Mouse (Mus musculus): ENCODE measurements at regions not wholly inside any gene's neighbourhood (a gene's known extent, or its start where the extent isn't known, plus 50 kb on each side); places are given as distances from the start of the nearest gene placed in this dataset.

DNA sequence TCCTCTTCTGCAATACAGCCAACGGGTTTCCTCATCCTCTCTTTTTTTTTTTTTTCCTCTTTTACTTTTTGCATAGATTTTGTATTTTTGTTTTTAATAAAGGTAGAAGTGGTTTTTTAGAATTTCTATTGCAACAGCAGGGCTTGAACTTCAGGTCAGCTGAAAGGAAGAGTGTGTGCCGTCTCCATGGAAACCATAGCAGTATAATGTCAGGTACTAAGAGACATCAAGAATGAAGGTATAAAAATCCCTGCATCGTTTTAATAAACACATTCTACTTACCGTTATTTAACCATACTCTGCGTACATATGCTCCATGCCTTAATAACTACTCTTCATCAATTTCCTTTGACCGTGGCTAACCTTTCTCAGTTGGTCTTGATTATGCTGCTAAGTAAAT is 390.0 kb downstream of the Rwdd3 start:
- H3K4me3 ChIP-seq: no peak overlapping the region
- no peak overlapping the region for H3K27ac ChIP-seq
- no peak for DNase-seq (ENCODE audit: low spot score in 2 of 2)
- no peak for TF ChIP-seq CTCF (conservative IDR thresholded peaks at IDR 0.05)

GRCm38 (mm10) chr3:120779091-120779490 is 392.4 kb downstream of the Rwdd3 start:
- no peak overlapping the region for H3K27ac ChIP-seq
- peak; percentile 41 for TF ChIP-seq CTCF (conservative IDR thresholded peaks at IDR 0.05)
- DNase-seq (ENCODE audit: low spot score in 2 of 2): no peak
- no peak overlapping the region for H3K4me3 ChIP-seq

GRCm38 (mm10) chr3:120774951-120775350 is 396.5 kb downstream of the Rwdd3 start:
- H3K4me3 ChIP-seq: no peak overlapping the region
- no peak for TF ChIP-seq CTCF (conservative IDR thresholded peaks at IDR 0.05)
- no peak overlapping the region for H3K27ac ChIP-seq

GRCm38 (mm10) chr3:120761681-120762080 is 409.8 kb downstream of the Rwdd3 start:
- no peak overlapping the region for H3K4me3 ChIP-seq
- no peak overlapping the region for H3K27ac ChIP-seq
- no peak for TF ChIP-seq CTCF (conservative IDR thresholded peaks at IDR 0.05)
- no peak for DNase-seq (ENCODE audit: low spot score in 2 of 2)

More at GRCm38 (mm10) chr3:120774951-120775350, 396.5 kb downstream of the Rwdd3 start:
- DNase-seq (ENCODE audit: low spot score in 2 of 2): no peak

GRCm38 (mm10) chr3:120761223-120761622 is 410.3 kb downstream of the Rwdd3 start:
- H3K4me3 ChIP-seq: no peak overlapping the region
- no peak for DNase-seq (ENCODE audit: low spot score in 2 of 2)
- no peak overlapping the region for H3K27ac ChIP-seq

DNA sequence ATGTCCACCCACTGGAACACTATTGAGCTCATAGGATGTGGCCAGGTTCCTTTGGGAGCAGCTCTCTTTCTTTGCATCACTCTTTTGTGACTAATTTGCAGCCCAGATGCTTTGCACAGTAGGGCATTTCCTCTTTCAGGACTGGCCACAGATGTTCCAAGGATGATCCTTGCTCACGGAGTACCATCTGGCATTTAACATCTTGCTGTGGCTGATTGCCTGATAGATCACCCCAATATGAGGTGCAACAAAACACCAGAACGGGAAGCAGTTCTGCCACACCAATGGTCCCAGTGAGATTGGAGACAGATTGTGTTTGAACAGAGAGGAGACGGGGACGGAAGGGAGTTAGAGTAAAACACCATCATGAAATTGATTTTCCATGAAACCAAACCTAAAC is 423.0 kb downstream of the Rwdd3 start:
- no peak for TF ChIP-seq CTCF (conservative IDR thresholded peaks at IDR 0.05)
- H3K27ac ChIP-seq: no peak overlapping the region
- no peak for DNase-seq (ENCODE audit: low spot score in 2 of 2)
- no peak overlapping the region for H3K4me3 ChIP-seq

More at GRCm38 (mm10) chr3:120761223-120761622, 410.3 kb downstream of the Rwdd3 start:
- no peak for TF ChIP-seq CTCF (conservative IDR thresholded peaks at IDR 0.05)

GRCm38 (mm10) chr3:120747678-120748077 is 423.8 kb downstream of the Rwdd3 start:
- TF ChIP-seq CTCF (conservative IDR thresholded peaks at IDR 0.05): peak; percentile 72
- no peak for DNase-seq (ENCODE audit: low spot score in 2 of 2)
- no peak overlapping the region for H3K27ac ChIP-seq
- no peak overlapping the region for H3K4me3 ChIP-seq

- no peak for DNase-seq (ENCODE audit: low spot score in 2 of 2)
Observed at GRCm38 (mm10) chr3:120733332-120733731, 438.2 kb downstream of the Rwdd3 start.

DNA sequence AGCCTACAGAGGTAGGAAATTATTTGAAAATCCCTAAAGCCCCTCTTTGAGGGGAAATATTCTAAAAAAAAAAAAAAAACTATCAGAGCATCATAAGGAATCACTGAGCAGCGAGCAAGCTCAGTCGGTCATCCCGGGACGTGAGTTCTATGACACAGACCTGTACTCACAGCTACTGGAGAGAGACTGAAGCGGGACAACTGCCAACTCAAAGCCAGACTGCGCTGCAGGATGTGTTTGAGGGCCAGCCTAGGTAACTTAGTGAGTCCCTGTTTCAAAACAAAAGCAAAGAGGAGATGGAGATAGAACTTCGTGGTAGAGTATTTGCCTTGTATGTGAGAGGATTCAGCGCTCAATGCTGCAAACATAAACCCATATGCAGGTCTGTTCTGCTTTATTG is 439.1 kb downstream of the Rwdd3 start:
- no peak for DNase-seq (ENCODE audit: low spot score in 2 of 2)
- TF ChIP-seq CTCF (conservative IDR thresholded peaks at IDR 0.05): no peak
- Histone ChIP-seq H3K27ac (no peak overlapping the region), H3K4me3 (no peak overlapping the region)

More at GRCm38 (mm10) chr3:120733332-120733731, 438.2 kb downstream of the Rwdd3 start:
- no peak for TF ChIP-seq CTCF (conservative IDR thresholded peaks at IDR 0.05)
- H3K27ac ChIP-seq: no peak overlapping the region
- H3K4me3 ChIP-seq: no peak overlapping the region

- H3K27ac ChIP-seq: peak overlapping the region; percentile 49
- no peak overlapping the region for H3K4me3 ChIP-seq
- DNase-seq (ENCODE audit: low spot score in 2 of 2): no peak
- TF ChIP-seq CTCF (conservative IDR thresholded peaks at IDR 0.05): no peak
Observed at GRCm38 (mm10) chr3:120731287-120731686, 440.2 kb downstream of the Rwdd3 start.

GRCm38 (mm10) chr3:120730225-120730624 is 441.3 kb downstream of the Rwdd3 start:
- H3K27ac ChIP-seq: peak overlapping the region; percentile 95
- no peak overlapping the region for H3K4me3 ChIP-seq
- no peak for DNase-seq (ENCODE audit: low spot score in 2 of 2)
- no peak for TF ChIP-seq CTCF (conservative IDR thresholded peaks at IDR 0.05)

- peak overlapping the region; percentile 95 for H3K27ac ChIP-seq
Observed at GRCm38 (mm10) chr3:120729671-120730070, 441.8 kb downstream of the Rwdd3 start.

DNA sequence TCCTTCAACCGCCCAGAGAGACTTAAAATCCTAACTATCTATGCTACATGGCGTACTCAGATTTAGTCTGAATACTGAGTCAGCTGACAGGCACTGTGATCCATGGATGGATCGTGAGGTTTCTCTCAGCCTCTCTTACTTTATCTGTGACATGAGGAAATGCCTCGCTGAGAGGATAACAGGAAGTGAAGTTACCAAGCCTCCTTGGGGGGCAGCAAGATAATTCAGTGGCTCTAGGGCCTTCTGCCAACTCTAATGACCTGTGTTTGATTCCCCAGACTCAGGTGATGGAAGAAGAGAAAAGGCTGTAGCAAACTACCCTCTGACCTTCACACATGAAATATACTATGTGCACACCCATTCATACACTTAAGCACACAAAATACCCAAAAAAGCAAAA is 486.3 kb downstream of the Rwdd3 start:
- no peak for DNase-seq (ENCODE audit: low spot score in 2 of 2)
- Histone ChIP-seq H3K27ac (no peak overlapping the region), H3K4me3 (no peak overlapping the region)
- no peak for TF ChIP-seq CTCF (conservative IDR thresholded peaks at IDR 0.05)

More at GRCm38 (mm10) chr3:120729671-120730070, 441.8 kb downstream of the Rwdd3 start:
- no peak for TF ChIP-seq CTCF (conservative IDR thresholded peaks at IDR 0.05)
- H3K4me3 ChIP-seq: no peak overlapping the region
- peak; percentile 40 to 80 for DNase-seq (ENCODE audit: low spot score in 2 of 2)

GRCm38 (mm10) chr3:120675906-120676305 is 495.6 kb downstream of the Rwdd3 start:
- DNase-seq (ENCODE audit: low spot score in 2 of 2): no peak
- no peak overlapping the region for H3K4me3 ChIP-seq
- no peak overlapping the region for H3K27ac ChIP-seq
- no peak for TF ChIP-seq CTCF (conservative IDR thresholded peaks at IDR 0.05)

GRCm38 (mm10) chr3:120668654-120669053 is 502.8 kb downstream of the Rwdd3 start:
- H3K27ac ChIP-seq: no peak overlapping the region
- peak; percentile 48 for TF ChIP-seq CTCF (conservative IDR thresholded peaks at IDR 0.05)
- H3K4me3 ChIP-seq: no peak overlapping the region
- DNase-seq (ENCODE audit: low spot score in 2 of 2): no peak
